Mouse (Mus musculus) heart, postnatal 0 days (tissue): Measurements from ENCODE around the gene Mstn. TPM values are rescaled to one million over a fixed set of nuclear protein-coding genes. Genes with fewer than 3 reads are reported as not detected.

Experiments
- ATAC-seq: fragments of 200-750 bp; cut with Nextera tagmentation; 2 replicates; pipeline ENCODE4 v1.8.0; 2017; ENCODE audit warnings: low read depth, moderate number of reproducible peaks, moderate library complexity; ENCODE audit not compliant: insufficient read depth
- DNase-seq: peaks from one replicate; pipeline ENCODE4 v3.0.0-alpha.2; 2016; ENCODE audit warnings: low spot score
- H3K27ac ChIP-seq: fragments of 300-500 bp; sonication (generic); 2 replicates; pipeline ENCODE4 v1.5.1; 2014; ENCODE audit warnings: low read depth, mild to moderate bottlenecking
- H3K27me3 ChIP-seq: fragments of 300-500 bp; sonication (generic); 2 replicates; pipeline ENCODE4 v1.6.1; 2014; ENCODE audit warnings: low read length, mixed read lengths; ENCODE audit not compliant: control insufficient read depth, insufficient read depth
- H3K36me3 ChIP-seq: fragments of 300-500 bp; sonication (generic); replicated peaks from 2 replicates; pipeline ENCODE4 v1.6.1; 2014; ENCODE audit warnings: low read length, mixed read lengths; ENCODE audit not compliant: control insufficient read depth, insufficient read depth
- H3K4me1 ChIP-seq: fragments of 300-500 bp; sonication (generic); 2 replicates; pipeline ENCODE4 v1.6.1; 2014; ENCODE audit warnings: antibody characterized with exemption; ENCODE audit not compliant: control insufficient read depth, insufficient read depth
- H3K4me2 ChIP-seq: fragments of 300-500 bp; sonication (generic); 2 replicates; pipeline ENCODE4 v1.6.1; 2014; ENCODE audit warnings: low read depth, mild to moderate bottlenecking, low read length, moderate library complexity
- H3K4me3 ChIP-seq: fragments of 300-500 bp; sonication (generic); 2 replicates; pipeline ENCODE4 v1.5.1; 2014; ENCODE audit warnings: low read depth, low read length
- H3K9ac ChIP-seq: fragments of 300-500 bp; sonication (generic); replicated peaks from 2 replicates; pipeline ENCODE4 v1.6.1; 2014; ENCODE audit warnings: low read depth, low read length, mixed read lengths
- H3K9me3 ChIP-seq: fragments of 300-500 bp; sonication (generic); replicated peaks from 2 replicates; pipeline ENCODE4 v1.6.1; 2016; ENCODE audit warnings: low read length; ENCODE audit not compliant: control insufficient read depth
- CTCF ChIP-seq: IDR thresholded peaks from 2 replicates; pipeline ENCODE4 v1.5.1; 2016; ENCODE audit warnings: antibody characterized with exemption, control low read depth, low read depth
- EP300 ChIP-seq: IDR thresholded peaks from 2 replicates; pipeline ENCODE4 v1.6.1; 2016; ENCODE audit warnings: antibody characterized with exemption, low read depth
- whole genome bisulfite sequencing: fragments of 180-500 bp; shearing (Covaris S2); extraction: QIAGEN DNeasy Blood & Tissue Kit; methylation state at CpG from one replicate; pipeline ENCODE4 v1.1.7; 2014; 5-methylcytosine and 5-hydroxymethylcytosine counted together
- polyA plus RNA-seq: library from polyadenylated mRNA; unstranded; fragments of >200 nt; fragmentation: Nextera tagmentation; extraction: Ambion mirVana; gene quantifications from 2 replicates; pipeline ENCODE4 v1.2.1, GENCODE M21; 2015
- total RNA-seq: library from RNA; depleted of rRNA; stranded (reverse); fragments of >200 nt; gene quantifications from 2 replicates; pipeline ENCODE4 v1.2.3, GENCODE M21; 2014; ENCODE audit warnings: low replicate concordance; rRNA removed

Gene Mstn
- total and polyA plus RNA-seq, 2 experiments from 2014 or later, result 0.40 to 2.4 TPM

DNA sequence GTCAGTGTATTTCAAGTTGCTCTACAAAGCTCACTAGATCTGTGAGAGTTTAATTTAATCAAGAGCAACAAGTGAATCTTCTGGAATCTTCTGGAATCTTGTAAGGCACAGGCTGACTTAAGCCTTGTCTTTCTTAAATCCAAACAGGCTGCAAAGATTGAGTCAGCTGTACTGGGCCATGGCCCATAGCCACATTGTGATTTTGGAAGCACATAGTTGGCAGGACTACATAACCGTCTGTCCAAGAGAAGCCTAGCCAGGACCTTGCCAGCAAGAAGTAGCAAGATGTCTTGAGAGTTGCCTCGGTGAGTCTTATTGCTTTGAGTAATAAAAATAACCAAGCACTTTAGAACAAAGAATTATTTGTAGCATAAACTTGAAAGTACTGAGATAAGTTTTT is 18.4 kb downstream of the Mstn start:
- no peak for TF ChIP-seq CTCF
- no peak for TF ChIP-seq EP300
- peaks cover 4% of the 10 kb centered on the region; the same call in 1 of the 2 replicates for H3K9me3 ChIP-seq
- H3K4me2 ChIP-seq, result no peak overlapping the region
- no peaks in the 10 kb centered on the region for H3K27me3 ChIP-seq
- WGBS, result 68% methylated on average over 2 of the region's 2 CpGs
- DNase-seq (no peak), ATAC-seq (no peak)
- no peak overlapping the region for H3K4me3 ChIP-seq
- no peak overlapping the region for H3K9ac ChIP-seq
- H3K4me1 ChIP-seq, result no peaks in the 10 kb centered on the region
- H3K27ac ChIP-seq, result no peak overlapping the region
- no peaks in the 10 kb centered on the region for H3K36me3 ChIP-seq

DNA sequence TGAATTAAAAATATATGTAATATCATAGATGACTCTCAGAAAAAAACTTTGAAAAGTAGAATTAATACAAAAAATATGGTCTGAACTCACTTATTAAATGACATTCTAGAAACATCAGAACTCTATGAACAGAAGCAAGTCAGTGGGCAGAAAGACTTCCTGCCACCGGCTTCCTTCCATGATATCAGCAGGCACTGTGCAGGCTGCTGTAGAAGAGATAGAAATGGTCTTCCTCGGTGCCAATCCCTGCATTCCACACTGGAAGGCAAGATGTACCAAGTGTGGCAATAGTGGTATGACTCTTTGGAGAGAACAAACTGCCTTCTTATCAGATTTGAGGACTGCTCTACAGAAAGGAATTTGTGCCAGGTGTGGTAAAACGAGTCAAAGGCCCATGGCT is 19.2 kb downstream of the Mstn start:
- DNase-seq (no peak), ATAC-seq (no peak)
- Histone ChIP-seq H3K4me3 (no peak overlapping the region), H3K9ac (no peak overlapping the region), H3K27ac (no peak overlapping the region), H3K27me3 (no peaks in the 10 kb centered on the region), H3K4me1 (no peaks in the 10 kb centered on the region), H3K9me3 (peaks cover 4% of the 10 kb centered on the region; the same call in 1 of the 2 replicates), H3K4me2 (no peak overlapping the region), H3K36me3 (no peaks in the 10 kb centered on the region)
- 66% methylated on average over 3 of the region's 3 CpGs for WGBS
- TF ChIP-seq CTCF (no peak), EP300 (no peak)

DNA sequence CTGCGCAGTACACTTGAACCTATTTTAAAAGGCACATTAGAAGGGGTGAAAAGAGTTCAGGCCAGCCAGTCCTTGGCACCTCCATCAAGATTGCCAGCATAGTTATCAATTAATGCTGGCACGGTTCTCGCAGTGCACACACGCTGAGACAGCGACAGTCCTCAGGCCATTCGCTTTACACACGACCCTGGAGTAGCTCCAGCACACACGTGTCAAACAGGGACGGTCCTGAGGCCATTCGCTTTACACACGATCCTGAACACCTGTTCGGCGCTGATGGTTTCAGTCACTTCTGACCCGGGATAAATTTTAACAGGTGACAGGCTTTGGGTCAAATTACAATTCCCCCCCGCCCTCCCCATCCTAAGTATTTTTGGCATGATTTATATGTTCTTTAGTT is 23.8 kb downstream of the Mstn start:
- H3K27ac ChIP-seq, result no peak overlapping the region
- H3K27me3 ChIP-seq, result no peaks in the 10 kb centered on the region
- ATAC-seq, result no peak
- no peak for DNase-seq
- no peaks in the 10 kb centered on the region for H3K36me3 ChIP-seq
- H3K4me3 ChIP-seq, result no peak overlapping the region
- 75% methylated on average over 15 of the region's 15 CpGs for WGBS
- H3K4me1 ChIP-seq, result no peaks in the 10 kb centered on the region
- H3K4me2 ChIP-seq, result no peak overlapping the region
- no peak for TF ChIP-seq CTCF
- no peak for TF ChIP-seq EP300
- no peaks in the 10 kb centered on the region for H3K9me3 ChIP-seq
- H3K9ac ChIP-seq, result no peak overlapping the region

DNA sequence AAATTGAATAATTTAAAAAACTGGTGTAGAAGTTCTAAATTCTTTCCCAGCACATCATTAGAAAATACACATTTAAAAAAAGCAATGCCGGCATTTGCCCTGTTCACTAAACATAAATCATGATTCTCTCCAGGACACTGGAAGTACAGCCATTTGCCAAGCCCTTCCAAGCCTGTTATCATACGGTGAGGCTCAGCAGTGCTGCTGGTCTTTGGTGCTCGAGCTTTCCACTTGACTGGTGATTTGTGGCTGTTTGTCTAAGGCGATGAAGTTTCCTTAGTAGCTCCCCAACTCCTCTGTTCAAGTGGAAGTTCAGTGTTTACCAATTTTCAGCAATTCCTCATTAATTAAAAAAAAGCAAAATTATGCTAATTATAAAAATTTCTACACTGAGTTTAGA is 24.6 kb downstream of the Mstn start:
- H3K9ac ChIP-seq, result no peak overlapping the region
- H3K4me2 ChIP-seq, result no peak overlapping the region
- H3K27me3 ChIP-seq, result no peaks in the 10 kb centered on the region
- no peak overlapping the region for H3K27ac ChIP-seq
- H3K4me3 ChIP-seq, result no peak overlapping the region
- H3K9me3 ChIP-seq, result no peaks in the 10 kb centered on the region
- TF ChIP-seq EP300 (no peak), CTCF (no peak)
- no peaks in the 10 kb centered on the region for H3K36me3 ChIP-seq
- H3K4me1 ChIP-seq, result no peaks in the 10 kb centered on the region
- DNase-seq (no peak), ATAC-seq (no peak)
- WGBS, result 26% methylated on average over 4 of the region's 4 CpGs

DNA sequence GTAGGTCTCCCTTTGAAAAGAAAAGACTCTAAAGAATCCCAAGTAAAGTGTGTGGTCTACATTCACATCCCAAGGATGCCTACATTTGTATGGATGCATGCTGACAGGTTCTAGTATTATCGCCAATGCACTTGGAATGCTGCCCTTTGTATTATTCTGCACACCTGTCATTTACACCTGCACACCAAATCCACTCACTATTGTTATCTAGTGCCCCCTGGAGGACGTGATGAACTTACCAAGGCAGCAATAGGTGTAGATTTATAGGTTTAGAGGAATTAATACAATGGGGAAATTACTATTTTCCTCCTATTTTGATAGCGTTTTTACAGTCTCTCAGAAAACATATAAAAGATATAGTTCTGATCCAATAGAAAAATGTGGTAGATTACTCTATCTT is 31.7 kb downstream of the Mstn start:
- no peak for TF ChIP-seq CTCF
- TF ChIP-seq EP300, result no peak
- H3K27me3 ChIP-seq, result no peaks in the 10 kb centered on the region
- no peak overlapping the region for H3K27ac ChIP-seq
- DNase-seq (no peak), ATAC-seq (no peak)
- H3K9me3 ChIP-seq, result no peaks in the 10 kb centered on the region
- 40% methylated on average over 3 of the region's 3 CpGs for WGBS
- no peak overlapping the region for H3K9ac ChIP-seq
- no peak overlapping the region for H3K4me2 ChIP-seq
- no peaks in the 10 kb centered on the region for H3K4me1 ChIP-seq
- no peak overlapping the region for H3K4me3 ChIP-seq
- H3K36me3 ChIP-seq, result no peaks in the 10 kb centered on the region

DNA sequence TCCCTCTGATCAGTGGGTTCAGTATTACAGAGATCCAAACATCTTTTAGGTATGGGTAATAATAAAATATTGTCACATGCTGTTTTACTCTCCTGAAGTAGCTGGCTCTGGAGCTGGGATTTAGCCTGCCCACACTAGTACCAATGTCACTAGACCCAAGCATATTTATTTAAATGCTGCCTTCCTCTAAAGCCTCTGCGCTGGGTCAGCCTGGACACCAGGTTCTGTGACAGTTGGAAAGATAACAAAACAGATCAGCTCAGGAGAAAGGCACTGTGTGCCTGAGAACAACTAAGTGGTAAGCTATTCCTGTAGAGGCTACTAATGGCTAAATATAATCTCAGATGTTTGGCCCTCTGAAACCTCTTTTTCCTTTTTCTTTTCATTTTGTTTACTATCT is 49.1 kb downstream of the Mstn start:
- ATAC-seq (0 out of 2 replicates have a peak, but pooled peaks have one; percentile 30), DNase-seq (no peak)
- Histone ChIP-seq H3K27ac (no peak overlapping the region; the same call in 1 of the 2 replicates), H3K36me3 (no peaks in the 10 kb centered on the region), H3K4me1 (no peaks in the 10 kb centered on the region), H3K9ac (no peak overlapping the region), H3K27me3 (no peaks in the 10 kb centered on the region), H3K4me2 (no peak overlapping the region), H3K9me3 (no peaks in the 10 kb centered on the region), H3K4me3 (no peak overlapping the region)
- 18% methylated on average over 1 of the region's 1 CpGs for WGBS
- TF ChIP-seq EP300 (no peak), CTCF (no peak)

Other genes with a start within 250 kb of the Mstn start
- 17.1 and 17.7 TPM in 2 replicates for gene Inpp1, start 244.0 kb upstream of the Mstn start, total RNA-seq
- 17.1 and 17.8 TPM in 2 replicates for gene Inpp1, start 244.0 kb upstream of the Mstn start, polyA plus RNA-seq
- 56.1 and 66.5 TPM in 2 replicates for gene Hibch, start 216.7 kb upstream of the Mstn start, total RNA-seq
- 55.3 and 58.5 TPM in 2 replicates for gene Hibch, start 216.7 kb upstream of the Mstn start, polyA plus RNA-seq
- gene 1700019D03Rik, start 41.5 kb upstream of the Mstn start, total RNA-seq, result 0.04 TPM in 1 of 2 replicates, not detected in the other
- gene 1700019D03Rik, start 41.5 kb upstream of the Mstn start, polyA plus RNA-seq, result 0.38 and 0.44 TPM in 2 replicates
- not detected in 2 replicates for gene 1700019A02Rik, start 126.0 kb downstream of the Mstn start, total RNA-seq
- not detected in 2 replicates for gene 1700019A02Rik, start 126.0 kb downstream of the Mstn start, polyA plus RNA-seq
- 1.4 and 3.9 TPM in 2 replicates for gene Pms1, start 235.4 kb downstream of the Mstn start, total RNA-seq
- 4.7 and 5.2 TPM in 2 replicates for gene Pms1, start 235.4 kb downstream of the Mstn start, polyA plus RNA-seq
- 16.8 and 20.8 TPM in 2 replicates for gene Ormdl1, start 235.5 kb downstream of the Mstn start, total RNA-seq
- gene Ormdl1, start 235.5 kb downstream of the Mstn start, polyA plus RNA-seq, result 16.8 and 20.1 TPM in 2 replicates
- gene Gm28778, start 235.5 kb downstream of the Mstn start, total RNA-seq, result 3.7 TPM in 1 of 2 replicates, not detected in the other
- gene Gm28778, start 235.5 kb downstream of the Mstn start, polyA plus RNA-seq, result not detected in 2 replicates